Mouse (Mus musculus): Measurements from ENCODE around the gene Sh2d1a. TPM values are rescaled to one million over a fixed set of nuclear protein-coding genes. Genes with fewer than 3 reads are reported as not detected.

Gene Sh2d1a
- polyA plus RNA-seq, 1 experiment from 2014 or later, result 0.25 TPM

DNA sequence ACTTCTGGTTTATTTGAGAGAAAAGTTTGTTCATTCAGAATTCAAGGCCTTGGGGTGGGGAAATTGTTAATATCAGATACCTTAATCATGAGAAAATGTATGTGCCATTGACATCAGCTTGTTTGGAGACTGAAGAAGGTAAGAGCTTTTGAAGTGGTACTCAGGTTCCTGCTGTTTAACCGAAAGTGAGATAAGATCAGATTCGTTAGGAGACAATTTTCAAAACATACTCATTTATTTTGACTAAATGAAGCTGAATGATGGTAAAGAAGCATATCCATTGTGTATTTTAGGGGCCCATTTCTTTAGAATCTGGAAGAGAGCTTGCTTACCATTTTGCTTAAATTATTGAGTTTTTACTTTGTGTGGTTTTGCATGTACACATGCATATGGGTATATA is 8.9 kb downstream of the Sh2d1a start:
- no peak overlapping the region for H3K27ac ChIP-seq (replicated peaks)
- DNase-seq (ENCODE audit: low spot score), result no peak
- WGBS, result 70% methylated on average over 2 of the region's 2 CpGs
- no peaks in the 10 kb centered on the region for H3K9me3 ChIP-seq (ENCODE audit: control insufficient read depth, low read length)
- H3K4me2 ChIP-seq (replicated peaks; ENCODE audit: low read depth), result no peak overlapping the region
- H3K4me3 ChIP-seq (ENCODE audit: low read depth, low read length), result no peak overlapping the region
- H3K9ac ChIP-seq (ENCODE audit: low read length), result no peak overlapping the region
- H3K36me3 ChIP-seq (ENCODE audit: control insufficient read depth, insufficient read depth, low read length), result no peaks in the 10 kb centered on the region
- no peaks in the 10 kb centered on the region for H3K27me3 ChIP-seq (ENCODE audit: control insufficient read depth, insufficient read depth, low read length)
- no peak for TF ChIP-seq CTCF (IDR thresholded peaks at IDR 0.05; ENCODE audit: low read depth)
- no peaks in the 10 kb centered on the region for H3K4me1 ChIP-seq (replicated peaks; ENCODE audit: control insufficient read depth, insufficient read depth)
- no peak for ATAC-seq (ENCODE audit: low FRiP score, low TSS enrichment)

DNA sequence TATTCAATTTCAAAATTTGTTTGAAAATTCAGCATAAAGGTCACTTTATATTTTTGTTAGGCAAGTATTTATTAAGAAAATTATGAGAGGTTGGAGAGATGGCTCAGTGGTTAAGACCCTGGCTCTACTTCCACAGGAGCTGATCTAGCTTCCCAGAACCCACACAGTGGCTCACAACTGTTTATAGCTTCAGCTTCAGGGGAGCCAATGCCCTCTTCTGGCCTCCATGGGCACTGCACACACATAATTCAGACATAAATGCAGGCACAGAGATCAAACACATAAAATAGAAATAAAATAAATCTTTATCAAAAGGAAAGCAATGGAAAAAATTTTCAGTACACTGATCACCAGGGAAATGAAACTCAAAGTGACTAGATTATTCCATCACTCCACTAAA is 10.3 kb downstream of the Sh2d1a start:
- TF ChIP-seq CTCF (IDR thresholded peaks at IDR 0.05; ENCODE audit: low read depth) (peak; percentile 52), EP300 (optimal IDR thresholded peaks at IDR 0.05) (no peak)
- Histone ChIP-seq H3K27me3 (ENCODE audit: control insufficient read depth, insufficient read depth, low read length) (no peaks in the 10 kb centered on the region), H3K9me3 (ENCODE audit: control insufficient read depth, low read length) (no peaks in the 10 kb centered on the region), H3K27ac (replicated peaks) (no peak overlapping the region), H3K36me3 (ENCODE audit: control insufficient read depth, insufficient read depth, low read length) (no peaks in the 10 kb centered on the region), H3K4me3 (ENCODE audit: low read depth, low read length) (no peak overlapping the region), H3K9ac (ENCODE audit: low read length) (no peak overlapping the region), H3K4me1 (replicated peaks; ENCODE audit: control insufficient read depth, insufficient read depth) (no peaks in the 10 kb centered on the region), H3K4me2 (replicated peaks; ENCODE audit: low read depth) (no peak overlapping the region)
- ATAC-seq (ENCODE audit: low FRiP score, low TSS enrichment), result no peak
- DNase-seq (ENCODE audit: low spot score), result no peak

DNA sequence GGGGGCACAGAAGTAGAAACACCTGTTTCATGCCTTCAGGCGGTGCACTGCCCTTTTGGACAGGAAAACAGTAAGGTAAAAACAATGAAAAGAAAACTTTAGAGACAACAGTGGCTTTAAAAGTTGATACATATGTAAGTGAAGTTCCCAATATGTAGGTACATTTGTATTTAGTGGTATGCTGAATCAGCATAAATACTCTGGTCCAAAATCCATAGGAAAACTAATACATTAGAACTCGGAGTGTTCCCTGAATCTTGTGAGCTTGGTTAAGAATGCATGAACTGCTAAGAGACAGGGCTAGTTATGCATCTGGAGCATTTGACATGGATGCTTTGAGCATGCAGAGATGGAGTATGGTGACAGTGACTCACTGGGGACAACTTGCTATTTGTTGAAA is 20.6 kb downstream of the Sh2d1a start:
- no peak for TF ChIP-seq EP300 (optimal IDR thresholded peaks at IDR 0.05)
- TF ChIP-seq CTCF (IDR thresholded peaks at IDR 0.05; ENCODE audit: low read depth), result no peak
- WGBS, result 81% methylated on average over 2 of the region's 2 CpGs
- H3K36me3 ChIP-seq (ENCODE audit: control insufficient read depth, insufficient read depth, low read length), result no peaks in the 10 kb centered on the region
- H3K4me3 ChIP-seq (ENCODE audit: low read depth, low read length), result no peak overlapping the region
- H3K4me2 ChIP-seq (replicated peaks; ENCODE audit: low read depth), result no peak overlapping the region
- ATAC-seq (ENCODE audit: low FRiP score, low TSS enrichment), result no peak
- H3K27me3 ChIP-seq (ENCODE audit: control insufficient read depth, insufficient read depth, low read length), result no peaks in the 10 kb centered on the region
- H3K9me3 ChIP-seq (ENCODE audit: control insufficient read depth, low read length), result no peaks in the 10 kb centered on the region
- no peaks in the 10 kb centered on the region for H3K4me1 ChIP-seq (replicated peaks; ENCODE audit: control insufficient read depth, insufficient read depth)
- no peak overlapping the region for H3K27ac ChIP-seq (replicated peaks)
- no peak overlapping the region for H3K9ac ChIP-seq (ENCODE audit: low read length)
- DNase-seq (ENCODE audit: low spot score), result no peak

DNA sequence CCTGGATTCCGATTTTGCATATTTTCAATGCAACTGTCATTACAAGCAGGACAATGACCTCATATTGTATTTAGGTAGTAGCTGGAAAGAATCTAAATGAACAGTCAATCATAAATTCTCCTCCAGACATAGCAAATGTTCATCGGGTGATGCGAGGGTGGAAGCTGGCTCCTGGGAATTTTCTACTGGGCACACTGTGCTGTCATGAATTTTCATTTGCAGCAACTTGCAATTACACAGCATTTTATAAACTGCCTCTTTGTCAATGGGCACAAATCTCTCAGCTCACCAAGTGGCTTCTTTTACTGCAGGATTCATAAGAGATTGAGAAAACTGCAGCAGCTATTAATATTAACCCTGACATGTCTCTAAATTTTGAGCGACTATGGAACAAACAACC is 28.4 kb downstream of the Sh2d1a start:
- 81% methylated on average over 4 of the region's 4 CpGs for WGBS
- H3K9ac ChIP-seq (ENCODE audit: low read length), result no peak overlapping the region
- TF ChIP-seq EP300 (optimal IDR thresholded peaks at IDR 0.05), result no peak
- TF ChIP-seq CTCF (IDR thresholded peaks at IDR 0.05; ENCODE audit: low read depth), result no peak
- H3K36me3 ChIP-seq (ENCODE audit: control insufficient read depth, insufficient read depth, low read length), result no peaks in the 10 kb centered on the region
- ATAC-seq (ENCODE audit: low FRiP score, low TSS enrichment), result no peak
- H3K27ac ChIP-seq (replicated peaks), result no peak overlapping the region
- H3K4me1 ChIP-seq (replicated peaks; ENCODE audit: control insufficient read depth, insufficient read depth), result no peaks in the 10 kb centered on the region
- no peak overlapping the region for H3K4me3 ChIP-seq (ENCODE audit: low read depth, low read length)
- H3K27me3 ChIP-seq (ENCODE audit: control insufficient read depth, insufficient read depth, low read length), result no peaks in the 10 kb centered on the region
- DNase-seq (ENCODE audit: low spot score), result no peak
- no peak overlapping the region for H3K4me2 ChIP-seq (replicated peaks; ENCODE audit: low read depth)
- H3K9me3 ChIP-seq (ENCODE audit: control insufficient read depth, low read length), result no peaks in the 10 kb centered on the region

DNA sequence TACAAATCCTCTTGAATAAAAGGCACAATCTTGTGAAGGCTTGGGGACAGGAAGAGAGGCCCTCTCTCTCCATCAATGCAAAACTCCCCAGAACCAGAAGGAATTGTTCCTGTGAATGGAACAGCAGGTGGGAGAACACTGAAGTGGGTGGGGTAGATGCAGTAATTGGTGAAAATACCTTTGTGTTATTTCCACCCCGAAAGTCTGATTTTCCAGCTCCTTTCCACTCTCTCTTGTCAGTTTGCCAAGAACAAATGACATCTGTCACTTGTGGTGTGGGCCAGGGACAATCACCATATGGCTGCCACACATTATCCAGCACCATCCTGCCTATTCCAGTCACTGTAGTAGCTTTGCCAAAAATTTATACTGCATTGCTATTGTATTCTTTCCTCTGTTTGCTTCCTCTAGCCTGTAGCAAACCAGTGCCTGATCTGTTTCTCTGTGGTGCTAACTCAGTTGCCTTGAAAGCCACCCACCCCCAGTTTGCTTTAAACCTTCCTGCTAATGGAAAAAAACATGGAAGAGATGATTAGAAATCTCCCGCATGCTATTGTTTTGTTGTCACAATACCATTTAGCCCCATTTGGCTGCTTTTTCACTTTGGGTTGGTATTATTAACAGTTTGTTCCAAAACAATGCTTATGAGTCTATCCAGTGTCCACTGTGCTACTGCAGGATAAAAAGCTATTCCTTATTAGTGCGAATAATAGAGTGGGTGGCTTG is 37.9 kb downstream of the Sh2d1a start:
- TF ChIP-seq CTCF (IDR thresholded peaks at IDR 0.05; ENCODE audit: low read depth) (no peak), EP300 (optimal IDR thresholded peaks at IDR 0.05) (no peak)
- Histone ChIP-seq H3K9ac (ENCODE audit: low read length) (no peak overlapping the region), H3K27ac (replicated peaks) (no peak overlapping the region), H3K9me3 (ENCODE audit: control insufficient read depth, low read length) (no peaks in the 10 kb centered on the region), H3K27me3 (ENCODE audit: control insufficient read depth, insufficient read depth, low read length) (no peaks in the 10 kb centered on the region), H3K4me2 (replicated peaks; ENCODE audit: low read depth) (peak overlapping the region; percentile 30), H3K4me1 (replicated peaks; ENCODE audit: control insufficient read depth, insufficient read depth) (no peaks in the 10 kb centered on the region), H3K4me3 (ENCODE audit: low read depth, low read length) (peak overlapping the region; percentile 6; the same call in 1 of the 2 replicates), H3K36me3 (ENCODE audit: control insufficient read depth, insufficient read depth, low read length) (no peaks in the 10 kb centered on the region)
- 31% methylated on average over 3 of the region's 3 CpGs for WGBS
- ATAC-seq (ENCODE audit: low FRiP score, low TSS enrichment), result no peak
- DNase-seq (ENCODE audit: low spot score), result no peak

DNA sequence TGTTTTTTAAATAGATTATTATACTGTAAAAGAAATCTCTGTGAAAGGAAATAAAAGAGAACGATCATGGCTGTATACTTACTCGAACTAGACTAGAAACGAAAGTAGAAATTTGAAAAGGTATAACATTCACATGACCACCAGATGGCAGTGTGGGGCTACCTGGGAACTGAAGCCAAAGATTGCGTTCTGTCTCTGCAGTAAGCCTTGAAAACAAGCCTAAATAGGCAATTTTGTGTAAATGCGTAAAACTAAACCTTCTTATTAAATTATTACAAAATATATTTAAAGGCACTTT is 38.5 kb downstream of the Sh2d1a start:
- no peaks in the 10 kb centered on the region for H3K9me3 ChIP-seq (ENCODE audit: control insufficient read depth, low read length)
- TF ChIP-seq EP300 (optimal IDR thresholded peaks at IDR 0.05), result no peak
- TF ChIP-seq CTCF (IDR thresholded peaks at IDR 0.05; ENCODE audit: low read depth), result peak; percentile 82
- no peak overlapping the region for H3K27ac ChIP-seq (replicated peaks)
- no peak overlapping the region for H3K9ac ChIP-seq (ENCODE audit: low read length)
- H3K4me3 ChIP-seq (ENCODE audit: low read depth, low read length), result peak overlapping the region; percentile 6; the same call in 1 of the 2 replicates
- no peaks in the 10 kb centered on the region for H3K36me3 ChIP-seq (ENCODE audit: control insufficient read depth, insufficient read depth, low read length)
- H3K27me3 ChIP-seq (ENCODE audit: control insufficient read depth, insufficient read depth, low read length), result no peaks in the 10 kb centered on the region
- 25% methylated on average over 5 of the region's 5 CpGs for WGBS
- DNase-seq (ENCODE audit: low spot score) (peak; percentile 56), ATAC-seq (ENCODE audit: low FRiP score, low TSS enrichment) (no peak)
- H3K4me1 ChIP-seq (replicated peaks; ENCODE audit: control insufficient read depth, insufficient read depth), result no peaks in the 10 kb centered on the region
- H3K4me2 ChIP-seq (replicated peaks; ENCODE audit: low read depth), result peak overlapping the region; percentile 30
